Mouse (Mus musculus) CH12.LX (cell line): ENCODE results near the gene Mical3. TPM values are rescaled to one million over a fixed set of nuclear protein-coding genes. Genes with fewer than 3 reads are reported as not detected.
A peak's percentile ranks its signal among the peaks of the same experiment; 100 is the strongest.

Source experiments
- DNase-seq: peaks from one replicate; pipeline ENCODE4 v3.0.0-alpha.2; 2013; ENCODE audit errors: extremely low read depth
- H3K27ac ChIP-seq: 2 replicates; pipeline ENCODE4 v1.5.1; 2012; ENCODE audit warnings: low read depth, mild to moderate bottlenecking, control low read depth, moderate library complexity; ENCODE audit not compliant: insufficient read depth
- H3K27me3 ChIP-seq: replicated peaks from 2 replicates; pipeline ENCODE3; 2012; ENCODE audit warnings: inconsistent platforms
- H3K36me3 ChIP-seq, 2 experiments: replicated peaks in 1 of 2; 2 replicates each; pipeline versions ENCODE3 to v1.6.1; 2012; ENCODE audit warnings: inconsistent platforms in 1 of 2, low read length in 1 of 2, mild to moderate bottlenecking in 1 of 2, mixed read lengths in 1 of 2, moderate library complexity in 1 of 2; ENCODE audit not compliant: control insufficient read depth in 1 of 2, insufficient read depth in 1 of 2
- H3K4me1 ChIP-seq, 2 experiments: 2 replicates each; pipeline ENCODE4 v1.6.1; 2012; ENCODE audit warnings: inconsistent platforms in 1 of 2, moderate library complexity in 1 of 2; ENCODE audit not compliant: insufficient read depth in 2 of 2, control insufficient read depth in 1 of 2
- H3K4me2 ChIP-seq: 2 replicates; pipeline ENCODE4 v1.6.1; 2012; ENCODE audit warnings: low read depth, mild to moderate bottlenecking, control low read depth; ENCODE audit not compliant: poor library complexity, insufficient read depth, severe bottlenecking
- H3K4me3 ChIP-seq, 3 experiments: fragments of 150-350 bp in 1 of 3; sonication (generic) in 1 of 3; replicated peaks in 1 of 3; 2 replicates each; pipeline versions ENCODE3 to v1.5.1; 2011 to 2012; ENCODE audit warnings: low read depth in 2 of 3, low read length in 2 of 3, mild to moderate bottlenecking in 2 of 3, moderate library complexity in 2 of 3, control low read depth in 1 of 3, improper control_type of control experiment in 1 of 3, inconsistent platforms in 1 of 3, mixed read lengths in 1 of 3; ENCODE audit not compliant: poor library complexity in 1 of 3
- H3K79me2 ChIP-seq: replicated peaks from 2 replicates; pipeline ENCODE4 v1.6.1; 2012; ENCODE audit warnings: mild to moderate bottlenecking, moderate library complexity; ENCODE audit not compliant: control insufficient read depth, poor library complexity, insufficient read depth, severe bottlenecking; ENCODE audit errors: extremely low read depth
- H3K9ac ChIP-seq: 2 replicates; pipeline ENCODE4 v1.6.1; 2012; ENCODE audit warnings: low read depth, mild to moderate bottlenecking, control low read depth, moderate library complexity; ENCODE audit not compliant: insufficient read depth
- H3K9me3 ChIP-seq: replicated peaks from 2 replicates; pipeline ENCODE3; 2012; ENCODE audit warnings: low read length, inconsistent platforms, mixed read lengths
- CHD1 ChIP-seq: IDR thresholded peaks from 2 replicates; pipeline ENCODE4 v1.6.1; 2012; ENCODE audit warnings: low read depth, low read length, improper control_type of control experiment, inconsistent platforms
- EP300 ChIP-seq: IDR thresholded peaks from 2 replicates; pipeline ENCODE4 v1.6.1; 2011; ENCODE audit warnings: low read length, improper control_type of control experiment
- GABPA ChIP-seq: IDR thresholded peaks from 2 replicates; pipeline ENCODE4 v1.6.1; 2012; ENCODE audit warnings: low read depth, low read length, improper control_type of control experiment, inconsistent platforms; ENCODE audit not compliant: insufficient replicate concordance
- JUN ChIP-seq: IDR thresholded peaks from 2 replicates; pipeline ENCODE4 v1.6.1; 2011; ENCODE audit warnings: low read depth, mild to moderate bottlenecking, low read length, improper control_type of control experiment, moderate library complexity; ENCODE audit not compliant: insufficient read depth
- KAT2A ChIP-seq: IDR thresholded peaks from 2 replicates; pipeline ENCODE4 v1.6.1; 2012; ENCODE audit warnings: low read length, improper control_type of control experiment, inconsistent platforms; ENCODE audit not compliant: insufficient replicate concordance
- MAFK ChIP-seq: IDR thresholded peaks from 2 replicates; pipeline ENCODE4 v1.6.1; 2011; ENCODE audit warnings: low read length, improper control_type of control experiment; ENCODE audit not compliant: insufficient replicate concordance
- MAX ChIP-seq: IDR thresholded peaks from 2 replicates; pipeline ENCODE4 v1.6.1; 2011; ENCODE audit warnings: low read length, improper control_type of control experiment
- MAZ ChIP-seq: IDR thresholded peaks from 2 replicates; pipeline ENCODE4 v1.6.1; 2012; ENCODE audit warnings: low read depth, mild to moderate bottlenecking, inconsistent platforms, low read length, improper control_type of control experiment, moderate library complexity
- NELFE ChIP-seq: IDR thresholded peaks from 2 replicates; pipeline ENCODE4 v1.6.1; 2011; ENCODE audit warnings: low read depth, low read length, improper control_type of control experiment
- PAX5 ChIP-seq: IDR thresholded peaks from 2 replicates; pipeline ENCODE4 v1.6.1; 2012; ENCODE audit warnings: low read length, inconsistent platforms, mixed read lengths
- POLR2A ChIP-seq: IDR thresholded peaks from 2 replicates; pipeline ENCODE4 v1.6.1; 2011; ENCODE audit warnings: low read depth, mild to moderate bottlenecking, improper control_type of control experiment, low read length
- RAD21 ChIP-seq: IDR thresholded peaks from 2 replicates; pipeline ENCODE4 v1.6.1; 2011; ENCODE audit warnings: low read depth, mild to moderate bottlenecking, low read length, improper control_type of control experiment, moderate library complexity
- RCOR1 ChIP-seq: conservative IDR thresholded peaks from 2 replicates; pipeline ENCODE4 v1.6.1; 2012; ENCODE audit warnings: low read depth, mild to moderate bottlenecking, inconsistent platforms, low read length, improper control_type of control experiment
- TCF12 ChIP-seq: IDR thresholded peaks from 2 replicates; pipeline ENCODE4 v1.6.1; 2014; ENCODE audit warnings: low read depth, mild to moderate bottlenecking, inconsistent platforms, low read length, improper control_type of control experiment
- USF2 ChIP-seq: conservative IDR thresholded peaks from 2 replicates; pipeline ENCODE4 v1.6.1; 2011; ENCODE audit warnings: low read depth, low read length, improper control_type of control experiment
- ZMIZ1 ChIP-seq: IDR thresholded peaks from 2 replicates; pipeline ENCODE4 v1.6.1; 2012; ENCODE audit warnings: low read depth, mild to moderate bottlenecking, inconsistent platforms, low read length, improper control_type of control experiment
- ZNF384 ChIP-seq: IDR thresholded peaks from 2 replicates; pipeline ENCODE4 v1.6.1; 2012; ENCODE audit warnings: low read depth, low read length, improper control_type of control experiment, inconsistent platforms
- dilution Hi-C: fragments of 300-500 bp; cut with MboI; formaldehyde crosslinking; loops from 2 replicates; pipeline ENCODE4 v1.14.3; 2020; ENCODE audit warnings: low sequenced_read_pairs; ENCODE audit not compliant: extremely low pct_unique_long_range_greater_than_20kb, extremely low pct_ligation_motif_present
- in situ Hi-C: fragments of 300-500 bp; cut with MboI; formaldehyde crosslinking; loops from 3 replicates; pipeline ENCODE4 v1.14.3; 2019; ENCODE audit warnings: low sequenced_read_pairs, low pct_ligation_motif_present, low pct_unique_long_range_greater_than_20kb, mixed read lengths
- polyA plus RNA-seq: library from polyadenylated mRNA; unstranded; fragments of >175 nt; gene quantifications from 2 replicates; pipeline ENCODE4 v1.2.1, GENCODE M21; 2012; ENCODE audit warnings: low read depth; ENCODE audit not compliant: insufficient read length
- total RNA-seq, 2 experiments: library from RNA; depleted of rRNA; stranded (reverse); fragments of 300-350 nt in 1 of 2; fragments of >200 nt in 1 of 2; gene quantifications; 2 replicates each; pipeline ENCODE4 v1.2.3; 2012 to 2014

Mical3 gene
- total and polyA plus RNA-seq, 3 experiments = 10.2 to 56.3 (median 26.8) TPM

- peaks cover 63 to 75% of the 10 kb centered on the region in 2 experiments for H3K36me3 ChIP-seq
- H3K27me3 ChIP-seq = no peaks in the 10 kb centered on the region
- DNase-seq = no peak
- in situ Hi-C loops = no loop called here
- no peak overlapping the region for H3K9ac ChIP-seq
- peak overlapping the region; percentile 24 for H3K27ac ChIP-seq
- peaks cover 41 to 95% of the 10 kb centered on the region in 2 experiments for H3K4me1 ChIP-seq
- H3K4me2 ChIP-seq = no peak overlapping the region
- TF ChIP-seq MAZ (no peak), POLR2A (0 out of 2 replicates have a peak, but pooled peaks have one; percentile 17)
- no peak overlapping the region for H3K4me3 ChIP-seq
- dilution Hi-C loops = no loop called here
- H3K9me3 ChIP-seq = no peaks in the 10 kb centered on the region
- no peaks in the 10 kb centered on the region; the same call in 1 of the 2 replicates for H3K79me2 ChIP-seq
Measured at GRCm38 (mm10) chr6:120951311-120951710, 179.5 kb downstream of the Mical3 start.

DNA sequence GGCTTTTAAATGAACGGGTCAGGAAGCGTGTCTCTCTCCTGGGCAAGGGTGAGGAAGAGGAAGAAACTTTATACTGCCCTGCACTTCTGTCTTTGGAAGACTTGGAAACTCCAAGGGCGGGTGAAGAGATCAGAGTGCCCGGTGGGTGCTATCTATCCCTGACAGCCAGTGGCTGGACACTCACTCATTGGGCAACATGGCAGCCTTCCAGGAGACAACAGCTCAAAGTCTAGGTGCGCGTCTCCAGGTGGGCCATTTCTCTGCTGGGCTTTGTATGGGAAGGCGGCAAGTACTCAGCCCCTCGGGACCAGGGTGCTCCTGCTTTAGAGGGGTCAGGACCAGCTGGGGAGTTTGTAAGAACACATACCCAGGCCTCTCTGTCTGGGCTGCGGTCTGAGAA is 185.3 kb downstream of the Mical3 start:
- dilution Hi-C loops = no loop called here
- peaks cover 74 to 95% of the 10 kb centered on the region in 2 experiments for H3K36me3 ChIP-seq
- H3K4me1 ChIP-seq = peaks cover 12 to 77% of the 10 kb centered on the region in 2 experiments
- DNase-seq = no peak
- H3K4me3 ChIP-seq = no peak overlapping the region
- H3K9ac ChIP-seq = no peak overlapping the region
- H3K4me2 ChIP-seq = no peak overlapping the region
- TF ChIP-seq EP300 (no peak), MAX (no peak), RAD21 (no peak), USF2 (no peak), KAT2A (no peak), PAX5 (no peak), GABPA (no peak), ZMIZ1 (no peak), ZNF384 (no peak), MAFK (no peak), RCOR1 (no peak), CHD1 (no peak), TCF12 (no peak), JUN (no peak)
- no peaks in the 10 kb centered on the region for H3K9me3 ChIP-seq
- in situ Hi-C loops = no loop called here
- H3K27ac ChIP-seq = no peak overlapping the region
- peaks cover 56% of the 10 kb centered on the region for H3K79me2 ChIP-seq
- H3K27me3 ChIP-seq = no peaks in the 10 kb centered on the region

GRCm38 (mm10) chr6:120943964-120944363 is 186.8 kb downstream of the Mical3 start:
- H3K4me2 ChIP-seq = peak overlapping the region; percentile 91
- peaks cover 61 to 82% of the 10 kb centered on the region in 2 experiments for H3K36me3 ChIP-seq
- H3K27me3 ChIP-seq = no peaks in the 10 kb centered on the region
- H3K27ac ChIP-seq = peak overlapping the region; percentile 92; the same call in 1 of the 2 replicates
- H3K9me3 ChIP-seq = no peaks in the 10 kb centered on the region
- in situ Hi-C loops = no loop called here
- peaks cover 12 to 64% of the 10 kb centered on the region in 2 experiments for H3K4me1 ChIP-seq
- H3K79me2 ChIP-seq = peaks cover 61% of the 10 kb centered on the region
- TF ChIP-seq POLR2A (peak; percentile 18; the same call in 1 of the 2 replicates), NELFE (no peak)
- dilution Hi-C loops = no loop called here
- H3K9ac ChIP-seq = peak overlapping the region; percentile 21; the same call in 1 of the 2 replicates
- DNase-seq = no peak
- H3K4me3 ChIP-seq = peak overlapping the region in 1 of 3 experiments; percentile 64
